Mouse (Mus musculus) C2C12 (cell line): ENCODE measurements around the gene Tmem117. TPM values are rescaled to one million over a fixed set of nuclear protein-coding genes. Genes with fewer than 3 reads are reported as not detected.

Experiments
- H3K27me3 ChIP-seq: one replicate; pipeline ENCODE4 v1.6.1; 2011; ENCODE audit not compliant: control insufficient read depth, insufficient read depth, insufficient read length
- H3K36me3 ChIP-seq: one replicate; pipeline ENCODE4 v1.6.1; 2011; ENCODE audit not compliant: control insufficient read depth, insufficient read depth
- H3K4me3 ChIP-seq: one replicate; pipeline ENCODE4 v1.5.1; 2011; ENCODE audit warnings: mild to moderate bottlenecking, control low read depth; ENCODE audit not compliant: poor library complexity, insufficient read depth, severe bottlenecking
- H3K79me2 ChIP-seq: one replicate; pipeline ENCODE4 v1.6.1; 2011; ENCODE audit not compliant: control insufficient read depth, insufficient read depth
- H3K79me3 ChIP-seq: one replicate; pipeline ENCODE4 v1.6.1; 2011; ENCODE audit warnings: low read depth, control low read depth
- H3ac ChIP-seq: one replicate; pipeline ENCODE3; 2011; ENCODE audit warnings: low read depth; ENCODE audit not compliant: control insufficient read depth, insufficient read length
- CEBPB ChIP-seq: IDR thresholded peaks from one replicate; pipeline ENCODE4 v1.6.1; 2011; ENCODE audit warnings: low read depth, mild to moderate bottlenecking, control low read depth, moderate library complexity
- CTCF ChIP-seq: IDR thresholded peaks from one replicate; pipeline ENCODE4 v1.5.1; 2011; ENCODE audit not compliant: control insufficient read depth, insufficient read depth, insufficient read length
- FOSL1 ChIP-seq: IDR thresholded peaks from one replicate; pipeline ENCODE4 v1.8.0; 2011; ENCODE audit warnings: mild to moderate bottlenecking, low read length; ENCODE audit not compliant: poor library complexity, insufficient read depth, severe bottlenecking
- MAX ChIP-seq: IDR thresholded peaks from one replicate; pipeline ENCODE4 v1.6.1; 2011; ENCODE audit warnings: mild to moderate bottlenecking, control low read depth
- MYOD1 ChIP-seq: IDR thresholded peaks from one replicate; pipeline ENCODE4 v1.6.1; 2011; ENCODE audit warnings: low read depth; ENCODE audit not compliant: control insufficient read depth, insufficient read length
- MYOG ChIP-seq: IDR thresholded peaks from one replicate; pipeline ENCODE4 v1.6.1; 2011; ENCODE audit not compliant: control insufficient read depth, insufficient read length; ENCODE audit errors: extremely low read depth
- USF1 ChIP-seq: IDR thresholded peaks from one replicate; pipeline ENCODE4 v1.6.1; 2011; ENCODE audit warnings: low read depth, mild to moderate bottlenecking, control low read depth, moderate library complexity
- polyA plus RNA-seq: library from polyadenylated mRNA; unstranded; fragments of >200 nt; fragmentation: generic; extraction: Trizol; gene quantifications from one replicate; pipeline ENCODE4 v1.2.1, GENCODE M21; 2012; ENCODE audit warnings: missing spikeins

Gene Tmem117
- polyA plus RNA-seq, 1 experiment, result 0.06 TPM

GRCm38 (mm10) chr15:94968403-94969180 lies 339.6 kb downstream of the Tmem117 start:
- H3ac ChIP-seq, result no peak overlapping the region
- H3K27me3 ChIP-seq, result no peaks in the 10 kb centered on the region
- H3K79me3 ChIP-seq, result no peaks in the 10 kb centered on the region
- H3K4me3 ChIP-seq, result no peak overlapping the region
- no peaks in the 10 kb centered on the region for H3K36me3 ChIP-seq
- TF ChIP-seq FOSL1 (no peak), USF1 (no peak), CTCF (no peak), MAX (no peak), MYOG (no peak), CEBPB (no peak), MYOD1 (no peak)
- H3K79me2 ChIP-seq, result no peaks in the 10 kb centered on the region

- Histone ChIP-seq H3K4me3 (no peak overlapping the region), H3K36me3 (no peaks in the 10 kb centered on the region), H3K79me3 (no peaks in the 10 kb centered on the region), H3K27me3 (no peaks in the 10 kb centered on the region), H3ac (no peak overlapping the region), H3K79me2 (no peaks in the 10 kb centered on the region)
- TF ChIP-seq MYOD1 (no peak), MYOG (no peak), CEBPB (no peak), FOSL1 (no peak), MAX (no peak), USF1 (no peak), CTCF (no peak)
Observed at GRCm38 (mm10) chr15:94981798-94982197, 352.8 kb downstream of the Tmem117 start.

DNA sequence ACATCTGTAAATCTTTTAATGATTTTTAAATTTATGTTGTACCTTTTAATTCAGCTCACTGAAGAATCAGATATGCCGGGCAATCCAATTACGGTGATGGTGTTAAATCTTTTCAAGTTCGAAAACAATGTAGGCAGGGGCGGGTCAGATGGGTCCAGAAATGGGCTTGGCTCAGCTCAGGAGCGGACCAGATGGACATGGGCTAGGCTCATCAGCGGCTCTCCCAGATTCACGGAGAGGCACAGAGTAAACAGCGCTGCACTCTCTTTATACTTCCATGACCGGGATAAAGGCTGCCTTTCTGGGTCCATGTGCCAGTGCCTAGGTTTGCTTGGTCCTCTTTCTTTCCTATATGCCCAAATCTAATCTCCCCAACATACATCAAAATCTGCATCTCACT lies 366.3 kb downstream of the Tmem117 start:
- no peaks in the 10 kb centered on the region for H3K79me3 ChIP-seq
- no peaks in the 10 kb centered on the region for H3K27me3 ChIP-seq
- no peak overlapping the region for H3ac ChIP-seq
- H3K4me3 ChIP-seq, result no peak overlapping the region
- TF ChIP-seq CTCF (no peak), USF1 (no peak), MAX (no peak), MYOD1 (no peak), CEBPB (no peak), FOSL1 (no peak), MYOG (no peak)
- H3K79me2 ChIP-seq, result no peaks in the 10 kb centered on the region
- H3K36me3 ChIP-seq, result no peaks in the 10 kb centered on the region

DNA sequence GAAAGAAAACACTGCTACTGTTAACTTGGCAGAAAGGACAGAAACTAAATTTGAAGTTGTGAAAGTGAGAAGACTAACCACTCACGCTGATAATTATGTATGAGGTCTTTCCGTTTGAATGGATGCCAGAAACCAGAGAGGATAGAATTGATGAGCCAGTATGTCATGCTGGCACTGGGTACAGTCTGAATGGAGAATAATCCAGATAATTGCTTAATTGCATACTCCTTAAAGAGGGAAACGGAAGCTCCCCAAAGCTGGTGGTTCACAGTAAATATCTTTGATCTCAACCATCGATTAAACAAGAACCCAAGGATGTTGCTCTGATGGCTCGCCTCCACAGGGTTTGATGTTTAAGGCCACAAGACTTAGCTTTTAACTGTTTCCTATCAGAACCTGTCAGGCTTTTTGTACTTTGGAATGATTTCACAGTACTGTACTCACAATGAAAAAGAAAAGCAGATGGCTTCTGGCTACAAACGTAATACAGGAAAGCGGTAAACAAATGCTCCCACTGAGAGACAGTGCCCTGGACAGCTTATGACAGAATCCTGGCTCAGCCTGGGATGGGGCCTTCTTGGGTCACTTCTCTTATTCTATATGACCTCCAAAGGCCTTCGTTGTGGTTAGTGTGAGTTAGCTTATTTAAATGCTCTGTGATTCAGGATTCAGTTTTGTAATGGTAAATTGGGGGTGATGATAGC lies 376.2 kb downstream of the Tmem117 start:
- H3K4me3 ChIP-seq, result no peak overlapping the region
- no peaks in the 10 kb centered on the region for H3K27me3 ChIP-seq
- TF ChIP-seq MYOD1 (no peak), CEBPB (no peak), FOSL1 (no peak), CTCF (no peak), MYOG (no peak)
- H3K79me2 ChIP-seq, result no peaks in the 10 kb centered on the region
- no peak overlapping the region for H3ac ChIP-seq
- H3K79me3 ChIP-seq, result no peaks in the 10 kb centered on the region
- no peaks in the 10 kb centered on the region for H3K36me3 ChIP-seq

GRCm38 (mm10) chr15:95022251-95022650 lies 393.2 kb downstream of the Tmem117 start:
- H3K36me3 ChIP-seq, result no peaks in the 10 kb centered on the region
- H3K79me3 ChIP-seq, result no peaks in the 10 kb centered on the region
- H3ac ChIP-seq, result no peak overlapping the region
- H3K4me3 ChIP-seq, result no peak overlapping the region
- no peaks in the 10 kb centered on the region for H3K27me3 ChIP-seq
- H3K79me2 ChIP-seq, result no peaks in the 10 kb centered on the region
- TF ChIP-seq CTCF (no peak), FOSL1 (no peak)

DNA sequence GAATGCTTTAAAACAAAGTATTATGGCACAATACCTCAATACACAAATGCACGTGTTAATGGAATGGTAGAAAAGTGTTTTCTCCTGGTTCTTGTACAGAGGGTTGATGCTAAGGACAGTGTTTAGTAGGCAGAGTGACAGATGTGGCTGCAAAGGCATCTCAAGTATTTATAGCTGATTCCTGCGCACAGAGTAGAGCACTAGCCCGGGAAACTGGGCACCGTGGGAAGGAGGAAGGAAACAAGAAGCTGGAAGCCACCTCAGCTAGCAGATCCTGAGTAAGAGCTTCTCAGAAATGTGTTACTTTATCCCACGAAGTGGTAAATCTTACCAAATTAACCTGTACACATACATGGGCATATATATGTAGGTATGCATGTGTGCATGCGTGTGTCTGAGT lies 395.4 kb downstream of the Tmem117 start:
- no peak for TF ChIP-seq MYOG
- TF ChIP-seq CEBPB, result no peak
- TF ChIP-seq MYOD1, result no peak
- no peak for TF ChIP-seq MAX
- TF ChIP-seq FOSL1, result no peak
- TF ChIP-seq CTCF, result no peak
- TF ChIP-seq USF1, result no peak
- H3K79me2 ChIP-seq, result no peaks in the 10 kb centered on the region
- H3K36me3 ChIP-seq, result no peaks in the 10 kb centered on the region
- no peaks in the 10 kb centered on the region for H3K27me3 ChIP-seq
- no peak overlapping the region for H3K4me3 ChIP-seq
- no peaks in the 10 kb centered on the region for H3K79me3 ChIP-seq
- no peak overlapping the region for H3ac ChIP-seq
